Comparison of ENCODE assay signal across 13 mouse cellular contexts in genomic region chr10:112746683-112747082, GRCm38 (mm10).
DNase-seq lines count a peak whose midpoint lies in the region; ATAC-seq and TF ChIP-seq lines count a peak whose summit lies in the region.
"Had no signal": no experiment of that assay in that cellular context is flagged by ENCODE, and none has a peak within 500 bp of the region (broad histone marks: within the 10 kb centered on the region; RNA-seq: fewer than 3 reads in every experiment).

No protein-coding gene starts in this region.

- no peaks in the 10 kb centered on the region for H3K36me3 ChIP-seq in kidney, embryonic 14.5 days (ENCODE audit: control insufficient read depth, insufficient read depth, low read length)
- no peaks in the 10 kb centered on the region for H3K36me3 ChIP-seq in neural tube, embryonic 14.5 days (ENCODE audit: control insufficient read depth, insufficient read depth, low read length)
- no peaks in the 10 kb centered on the region for H3K36me3 ChIP-seq in thymus, adult 2 months (ENCODE audit: control insufficient read depth, insufficient read depth, low read length)
- H3K36me3 ChIP-seq: embryonic facial prominence, embryonic 12.5 days; heart, embryonic 15.5 days; liver, embryonic 13.5 days had no signal

- H3K9me3 ChIP-seq in kidney, embryonic 14.5 days (ENCODE audit: control insufficient read depth, low read length) = no peaks in the 10 kb centered on the region
- H3K9me3 ChIP-seq in neural tube, embryonic 14.5 days (ENCODE audit: control insufficient read depth, low read length) = no peaks in the 10 kb centered on the region
- H3K9me3 ChIP-seq: embryonic facial prominence, embryonic 12.5 days; heart, embryonic 15.5 days; liver, embryonic 13.5 days; megakaryocyte, embryonic 14.5 days had no signal

- no peaks in the 10 kb centered on the region for H3K4me1 ChIP-seq in kidney, embryonic 14.5 days (ENCODE audit: control insufficient read depth, insufficient read depth, low read length)
- peaks cover 2% of the 10 kb centered on the region; the same call in 1 of the 2 replicates for H3K4me1 ChIP-seq in neural tube, embryonic 14.5 days (ENCODE audit: control insufficient read depth, insufficient read depth, low read length)
- no peaks in the 10 kb centered on the region for H3K4me1 ChIP-seq in thymus, adult 2 months (replicated peaks; ENCODE audit: control insufficient read depth, insufficient read depth, low read length)
- H3K4me1 ChIP-seq: embryonic facial prominence, embryonic 12.5 days; heart, embryonic 15.5 days; liver, embryonic 13.5 days; megakaryocyte, embryonic 14.5 days had no signal

- no peaks in the 10 kb centered on the region for H3K27me3 ChIP-seq in kidney, embryonic 14.5 days (ENCODE audit: control insufficient read depth, insufficient read depth, low read length)
- H3K27me3 ChIP-seq in neural tube, embryonic 14.5 days (ENCODE audit: control insufficient read depth, insufficient read depth, low read length) = no peaks in the 10 kb centered on the region
- no peaks in the 10 kb centered on the region for H3K27me3 ChIP-seq in thymus, adult 2 months (ENCODE audit: control insufficient read depth, insufficient read depth, low read length)
- H3K27me3 ChIP-seq: embryonic facial prominence, embryonic 12.5 days; heart, embryonic 15.5 days; liver, embryonic 13.5 days; megakaryocyte, embryonic 14.5 days had no signal

- WGBS in kidney, embryonic 14.5 days = 68% methylated on average over 1 of the region's 1 CpGs
- WGBS in neural tube, embryonic 14.5 days = 77% methylated on average over 1 of the region's 1 CpGs
- WGBS in thymus, adult 2 months = 70% methylated on average over 1 of the region's 1 CpGs

- no peak overlapping the region for H3K4me3 ChIP-seq in kidney, embryonic 14.5 days (ENCODE audit: low read length)
- no peak overlapping the region for H3K4me3 ChIP-seq in neural tube, embryonic 14.5 days (ENCODE audit: low read depth, low read length)
- H3K4me3 ChIP-seq in thymus, adult 2 months (ENCODE audit: control insufficient read depth, insufficient read depth, low read length) = no peak overlapping the region
- H3K4me3 ChIP-seq: embryonic facial prominence, embryonic 12.5 days; heart, embryonic 15.5 days; liver, embryonic 13.5 days; megakaryocyte, embryonic 14.5 days had no signal

- DNase-seq in embryo, embryonic 10.5 days (ENCODE audit: low spot score) = peak; percentile 31
- no peak for DNase-seq in embryo, embryonic 9.5 days (ENCODE audit: extremely low spot score)
- no peak for DNase-seq in kidney, adult 18-20 months
- no peak for DNase-seq in neural tube, embryonic 10.5 days (ENCODE audit: extremely low spot score, low spot score)
- DNase-seq in telencephalon, adult 2 months (ENCODE audit: low read depth, low spot score) = peak; percentile 43
- no peak for DNase-seq in thymus, adult 2 months
- DNase-seq: kidney, postnatal 14 days; liver, embryonic 13.5 days had no signal

- ATAC-seq in kidney, embryonic 14.5 days (ENCODE audit: low FRiP score, low TSS enrichment) = peak; percentile 64; the same call in 1 of the 2 replicates
- ATAC-seq in neural tube, embryonic 14.5 days (ENCODE audit: low read depth) = 0 out of 2 replicates have a peak, but pooled peaks have one; percentile 54

- no peak overlapping the region for H3K27ac ChIP-seq in kidney, embryonic 14.5 days (ENCODE audit: low read depth, low read length)
- no peak overlapping the region for H3K27ac ChIP-seq in neural tube, embryonic 14.5 days (ENCODE audit: low read depth, low read length)
- H3K27ac ChIP-seq in thymus, adult 2 months (ENCODE audit: control insufficient read depth, insufficient read depth, low read length) = no peak overlapping the region
- H3K27ac ChIP-seq: embryonic facial prominence, embryonic 12.5 days; heart, embryonic 15.5 days; liver, embryonic 13.5 days had no signal

- TF ChIP-seq CTCF in thymus, adult 2 months (IDR thresholded peaks at IDR 0.05; ENCODE audit: borderline replicate concordance, control insufficient read depth, extremely low read depth, insufficient read depth, low read length, poor library complexity) = no peak

- H3K4me2 ChIP-seq in kidney, embryonic 14.5 days (replicated peaks; ENCODE audit: low read depth, low read length) = no peak overlapping the region
- H3K4me2 ChIP-seq in neural tube, embryonic 14.5 days (ENCODE audit: low read depth, low read length) = no peak overlapping the region
- H3K4me2 ChIP-seq: embryonic facial prominence, embryonic 12.5 days; heart, embryonic 15.5 days; liver, embryonic 13.5 days had no signal

- no peak overlapping the region for H3K9ac ChIP-seq in kidney, embryonic 14.5 days (ENCODE audit: low read depth, low read length)
- no peak overlapping the region for H3K9ac ChIP-seq in neural tube, embryonic 14.5 days (replicated peaks; ENCODE audit: low read depth, low read length)
- H3K9ac ChIP-seq: embryonic facial prominence, embryonic 12.5 days; heart, embryonic 15.5 days; liver, embryonic 13.5 days had no signal

- no peak for TF ChIP-seq POLR2A in thymus, adult 2 months (IDR thresholded peaks at IDR 0.05; ENCODE audit: control insufficient read depth, extremely low read depth, insufficient read depth, low read length, poor library complexity)

Comparison
In these comparisons a context has a peak if more than half of its experiments do, and no peak if none do; other contexts are left out.
1. DNase-seq: peak in embryo, embryonic 10.5 days (single experiment) and telencephalon, adult 2 months (single experiment); none in embryo, embryonic 9.5 days (single experiment), kidney, adult 18-20 months (single experiment), neural tube, embryonic 10.5 days (single experiment) and thymus, adult 2 months (single experiment).